Mouse (Mus musculus): ENCODE data around the gene Klhl12. TPM values are rescaled to one million over a fixed set of nuclear protein-coding genes. Genes with fewer than 3 reads are reported as not detected.
A peak's percentile ranks its signal among the peaks of the same experiment; 100 is the strongest.
"Not testable (repeated sequence)": the region's sequence is repeated elsewhere in the genome, so short reads cannot be mapped to it uniquely, and the experiment has no call there.

Klhl12 gene
- polyA plus RNA-seq, 1 experiment: 5.9 TPM

DNA sequence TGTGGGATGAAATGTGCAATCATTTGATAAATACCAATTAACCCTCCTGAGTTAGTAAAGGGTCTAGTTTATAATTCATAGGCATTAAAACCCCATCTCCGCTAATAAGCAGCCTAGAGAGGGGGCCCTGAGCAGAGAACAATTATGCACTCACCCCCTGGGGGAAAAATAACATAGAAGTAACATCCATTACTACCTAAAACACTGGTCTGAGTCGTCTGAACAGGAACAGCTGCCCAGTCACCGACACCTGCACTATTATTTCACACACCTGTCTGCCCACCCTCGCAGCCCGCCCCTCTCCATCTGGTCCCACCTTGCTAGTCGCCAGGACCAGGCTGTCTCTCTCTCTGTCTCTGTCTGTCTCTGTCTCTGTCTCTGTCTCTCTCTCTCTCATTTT lies 57.3 kb downstream of the Klhl12 start:
- no peak for DNase-seq (ENCODE audit: low read depth in 1 of 2, low spot score in 2 of 2)
- peaks cover 6% of the 10 kb centered on the region; the same call in 1 of the 2 replicates for H3K27me3 ChIP-seq (ENCODE audit: control insufficient read depth, insufficient read depth, low read length)
- no peak overlapping the region for H3K27ac ChIP-seq (ENCODE audit: insufficient read depth, low read length)
- peaks cover under 1% of the 10 kb centered on the region; the same call in 1 of the 2 replicates for H3K36me3 ChIP-seq (ENCODE audit: control insufficient read depth, insufficient read depth, low read length)
- H3K4me3 ChIP-seq (ENCODE audit: extremely low read depth, insufficient read depth, insufficient read length): no peak overlapping the region
- no peaks in the 10 kb centered on the region for H3K4me1 ChIP-seq (ENCODE audit: control insufficient read depth, insufficient read depth, insufficient read length)
- no peak for TF ChIP-seq POLR2A (IDR thresholded peaks at IDR 0.05; ENCODE audit: low read depth, low read length)
- TF ChIP-seq CTCF (IDR thresholded peaks at IDR 0.05; ENCODE audit: extremely low read depth, insufficient read depth, insufficient read length, insufficient replicate concordance): no peak
- 80% methylated on average over 6 of the region's 6 CpGs for WGBS

DNA sequence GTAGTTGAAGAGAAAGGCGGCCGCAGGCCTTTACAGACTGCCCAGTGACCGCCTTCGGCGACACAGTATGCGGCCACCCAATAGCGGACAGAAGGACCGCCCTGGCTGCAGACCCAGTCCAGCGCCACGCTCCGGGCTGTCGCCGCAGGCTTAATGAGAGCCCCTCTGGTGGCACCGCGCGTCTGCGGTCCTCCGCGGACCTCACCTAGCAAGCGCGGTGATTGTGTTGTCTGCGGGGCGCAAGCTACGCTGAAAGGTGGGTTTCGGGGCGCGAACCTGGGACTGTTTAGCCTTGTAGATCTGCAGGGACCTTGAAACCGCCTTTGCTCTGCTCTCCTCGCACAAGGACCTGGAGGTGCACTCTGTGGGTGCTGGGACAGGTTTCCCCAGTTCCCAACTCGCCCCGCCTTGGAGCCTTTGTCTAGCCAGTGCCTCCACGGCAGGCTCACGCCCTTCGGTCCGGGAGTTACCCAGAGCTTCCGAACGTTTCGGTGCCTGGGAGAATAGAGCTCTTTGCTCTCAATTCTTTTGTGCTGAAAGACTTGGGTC lies 58.1 kb downstream of the Klhl12 start:
- TF ChIP-seq CTCF (IDR thresholded peaks at IDR 0.05; ENCODE audit: extremely low read depth, insufficient read depth, insufficient read length, insufficient replicate concordance) (no peak), POLR2A (IDR thresholded peaks at IDR 0.05; ENCODE audit: low read depth, low read length) (no peak)
- Histone ChIP-seq H3K27ac (ENCODE audit: insufficient read depth, low read length) (no peak overlapping the region), H3K4me1 (ENCODE audit: control insufficient read depth, insufficient read depth, insufficient read length) (no peaks in the 10 kb centered on the region), H3K27me3 (ENCODE audit: control insufficient read depth, insufficient read depth, low read length) (peaks cover 6% of the 10 kb centered on the region; the same call in 1 of the 2 replicates), H3K4me3 (ENCODE audit: extremely low read depth, insufficient read depth, insufficient read length) (peak overlapping the region; percentile 6; the same call in 1 of the 2 replicates), H3K36me3 (ENCODE audit: control insufficient read depth, insufficient read depth, low read length) (no peaks in the 10 kb centered on the region)
- DNase-seq (ENCODE audit: low read depth in 1 of 2, low spot score in 2 of 2): no peak
- WGBS: 6% methylated on average over 38 of the region's 38 CpGs

DNA sequence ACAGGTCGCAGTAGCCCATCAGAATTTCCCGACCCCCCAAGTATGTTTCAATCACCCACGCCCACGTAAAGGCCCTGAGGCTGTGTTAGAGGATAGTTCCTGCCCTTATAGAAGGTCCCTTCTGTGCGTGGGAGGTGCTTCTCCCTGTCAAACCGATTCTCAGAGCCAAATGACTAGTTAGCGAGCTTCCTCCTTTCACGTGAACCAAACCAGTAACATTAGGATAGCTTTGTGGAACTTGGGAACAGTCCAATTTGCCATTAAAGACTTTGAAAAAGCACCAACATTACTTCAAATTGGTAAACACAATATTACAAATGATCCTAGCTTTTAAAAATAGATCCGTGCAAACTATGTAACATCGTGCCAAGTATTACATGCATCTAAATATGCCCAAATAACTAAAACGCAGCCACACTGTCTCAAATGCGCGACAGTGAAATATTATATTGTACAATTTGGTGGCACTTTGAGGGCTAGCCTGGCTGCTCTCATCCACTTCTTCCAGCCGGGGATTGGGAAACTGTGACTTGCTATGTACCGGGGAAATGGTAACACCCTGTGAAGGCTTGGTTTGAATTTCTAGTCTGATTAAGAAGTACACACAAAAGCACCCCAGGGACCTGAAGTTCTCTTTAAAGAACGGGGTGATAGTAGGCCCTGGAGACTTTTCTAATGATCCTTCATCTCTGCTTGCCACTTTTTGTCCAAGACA lies 58.7 kb downstream of the Klhl12 start:
- Histone ChIP-seq H3K27me3 (ENCODE audit: control insufficient read depth, insufficient read depth, low read length) (peaks cover 6% of the 10 kb centered on the region; the same call in 1 of the 2 replicates), H3K4me3 (ENCODE audit: extremely low read depth, insufficient read depth, insufficient read length) (no peak overlapping the region; the same call in 1 of the 2 replicates), H3K4me1 (ENCODE audit: control insufficient read depth, insufficient read depth, insufficient read length) (no peaks in the 10 kb centered on the region), H3K27ac (ENCODE audit: insufficient read depth, low read length) (no peak overlapping the region), H3K36me3 (ENCODE audit: control insufficient read depth, insufficient read depth, low read length) (no peaks in the 10 kb centered on the region)
- no peak for TF ChIP-seq CTCF (IDR thresholded peaks at IDR 0.05; ENCODE audit: extremely low read depth, insufficient read depth, insufficient read length, insufficient replicate concordance)
- TF ChIP-seq POLR2A (IDR thresholded peaks at IDR 0.05; ENCODE audit: low read depth, low read length): no peak
- 51% methylated on average over 16 of the region's 16 CpGs for WGBS
- DNase-seq (ENCODE audit: low read depth in 1 of 2, low spot score in 2 of 2): no peak

DNA sequence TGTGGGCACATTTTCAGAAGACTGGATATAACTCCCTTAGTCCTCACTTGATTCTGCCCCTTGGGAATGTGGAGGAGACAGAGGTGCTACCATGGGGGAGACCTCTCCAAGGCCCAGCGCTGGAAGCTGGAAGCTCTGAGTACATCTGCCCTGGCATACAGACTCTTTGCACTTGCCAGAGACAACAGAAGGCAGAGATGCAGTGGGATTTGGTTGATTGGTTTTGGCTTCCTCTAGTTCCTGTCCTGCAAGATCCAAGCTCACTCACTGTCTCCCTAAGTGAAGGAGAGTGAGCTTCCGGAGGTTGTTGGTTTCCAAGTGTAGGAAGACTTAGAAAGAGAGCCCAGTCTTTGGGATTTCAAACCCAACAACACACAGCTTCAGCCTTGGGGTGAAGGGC lies 60.6 kb downstream of the Klhl12 start:
- TF ChIP-seq CTCF (IDR thresholded peaks at IDR 0.05; ENCODE audit: extremely low read depth, insufficient read depth, insufficient read length, insufficient replicate concordance): no peak
- no peak for TF ChIP-seq POLR2A (IDR thresholded peaks at IDR 0.05; ENCODE audit: low read depth, low read length)
- DNase-seq (ENCODE audit: low read depth in 1 of 2, low spot score in 2 of 2): no peak
- Histone ChIP-seq H3K4me3 (ENCODE audit: extremely low read depth, insufficient read depth, insufficient read length) (no peak overlapping the region), H3K27ac (ENCODE audit: insufficient read depth, low read length) (no peak overlapping the region), H3K36me3 (ENCODE audit: control insufficient read depth, insufficient read depth, low read length) (no peaks in the 10 kb centered on the region), H3K27me3 (ENCODE audit: control insufficient read depth, insufficient read depth, low read length) (peaks cover 6% of the 10 kb centered on the region; the same call in 1 of the 2 replicates), H3K4me1 (ENCODE audit: control insufficient read depth, insufficient read depth, insufficient read length) (no peaks in the 10 kb centered on the region)
- 79% methylated on average over 2 of the region's 2 CpGs for WGBS

GRCm38 (mm10) chr1:134516491-134517198 lies 61.3 kb downstream of the Klhl12 start:
- peaks cover 6% of the 10 kb centered on the region; the same call in 1 of the 2 replicates for H3K27me3 ChIP-seq (ENCODE audit: control insufficient read depth, insufficient read depth, low read length)
- no peaks in the 10 kb centered on the region for H3K4me1 ChIP-seq (ENCODE audit: control insufficient read depth, insufficient read depth, insufficient read length)
- no peak for DNase-seq (ENCODE audit: low read depth in 1 of 2, low spot score in 2 of 2)
- no peak overlapping the region for H3K4me3 ChIP-seq (ENCODE audit: extremely low read depth, insufficient read depth, insufficient read length)
- no peaks in the 10 kb centered on the region for H3K36me3 ChIP-seq (ENCODE audit: control insufficient read depth, insufficient read depth, low read length)
- H3K27ac ChIP-seq (ENCODE audit: insufficient read depth, low read length): no peak overlapping the region
- 88% methylated on average over 4 of the region's 4 CpGs for WGBS
- TF ChIP-seq CTCF (IDR thresholded peaks at IDR 0.05; ENCODE audit: extremely low read depth, insufficient read depth, insufficient read length, insufficient replicate concordance) (no peak), POLR2A (IDR thresholded peaks at IDR 0.05; ENCODE audit: low read depth, low read length) (no peak)

- not testable (repeated sequence) for H3K27ac ChIP-seq (ENCODE audit: insufficient read depth, low read length); H3K4me3 ChIP-seq (ENCODE audit: extremely low read depth, insufficient read depth, insufficient read length); DNase-seq (ENCODE audit: low read depth in 1 of 2, low spot score in 2 of 2); H3K4me1 ChIP-seq (ENCODE audit: control insufficient read depth, insufficient read depth, insufficient read length); H3K27me3 ChIP-seq (ENCODE audit: control insufficient read depth, insufficient read depth, low read length); H3K36me3 ChIP-seq (ENCODE audit: control insufficient read depth, insufficient read depth, low read length)
- 95% methylated on average over 14 of the region's 14 CpGs for WGBS
These were observed 62.5 kb downstream of the Klhl12 start for GRCm38 (mm10) chr1:134517841-134518240.

Measured in spleen, adult 2 months (tissue).